Mouse (Mus musculus): ENCODE measurements around the gene Btbd35f8. TPM values are rescaled to one million over a fixed set of nuclear protein-coding genes. Genes with fewer than 3 reads are reported as not detected.
"Not testable (repeated sequence)": the region's sequence is repeated elsewhere in the genome, so short reads cannot be mapped to it uniquely, and the experiment has no call there.

The Btbd35f8 gene
- polyA plus RNA-seq (2016; fragmentation: Nextera tagmentation; extraction: Ambion mirVana): not detected in 2 replicates

DNA sequence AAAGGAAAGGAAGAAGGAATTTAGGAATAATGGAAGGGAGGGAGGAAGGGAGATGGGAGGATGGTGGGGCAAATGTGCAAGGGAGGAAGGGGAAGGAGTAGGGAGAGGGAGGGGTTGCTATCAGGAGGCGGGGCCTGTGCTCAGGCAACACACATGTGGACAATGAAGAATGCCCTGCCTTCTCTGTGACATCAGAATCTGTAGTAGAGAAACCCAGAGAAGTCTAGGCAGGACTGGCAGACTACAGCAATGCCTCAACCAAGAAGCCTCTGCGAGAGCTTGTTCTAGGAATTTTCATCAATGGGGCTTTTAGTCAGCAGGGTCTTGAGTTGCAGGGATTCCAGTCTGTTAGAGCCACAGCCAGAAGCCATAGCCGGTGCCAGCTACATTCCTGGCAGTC is at the start of gene Btbd35f8:
Btbd35f8 (plus strand) TSS at position 301 of the 400 bp plus-strand sequence.
- not testable (repeated sequence) for H3K9me3 ChIP-seq; H3K4me3 ChIP-seq; H3K27ac ChIP-seq (replicated peaks); H3K4me1 ChIP-seq; DNase-seq (ENCODE audit: low spot score); H3K27me3 ChIP-seq (replicated peaks; ENCODE audit: low read depth, poor library complexity, severe bottlenecking); H3K36me3 ChIP-seq (replicated peaks)
- WGBS: no CpG with 5 or more reads among the region's 3 CpGs

Other genes starting within 250 kb of the Btbd35f8 start
- not detected in 2 replicates for gene Spin2g, start 211.8 kb upstream of the Btbd35f8 start, polyA plus RNA-seq (2016; fragmentation: Nextera tagmentation; extraction: Ambion mirVana)

Data from embryonic facial prominence, embryonic 10.5 days (tissue).